Mouse (Mus musculus) lung, adult 18-20 months (tissue): ENCODE measurements at regions not wholly inside any gene's neighbourhood (a gene's known extent, or its start where the extent isn't known, plus 50 kb on each side); places are given as distances from the start of the nearest gene placed in this dataset.

Experiments used
- DNase-seq, 2 experiments: peaks; one replicate each; pipeline ENCODE4 v3.0.0; 2022; ENCODE audit warnings: mixed read lengths in 2 of 2

DNA sequence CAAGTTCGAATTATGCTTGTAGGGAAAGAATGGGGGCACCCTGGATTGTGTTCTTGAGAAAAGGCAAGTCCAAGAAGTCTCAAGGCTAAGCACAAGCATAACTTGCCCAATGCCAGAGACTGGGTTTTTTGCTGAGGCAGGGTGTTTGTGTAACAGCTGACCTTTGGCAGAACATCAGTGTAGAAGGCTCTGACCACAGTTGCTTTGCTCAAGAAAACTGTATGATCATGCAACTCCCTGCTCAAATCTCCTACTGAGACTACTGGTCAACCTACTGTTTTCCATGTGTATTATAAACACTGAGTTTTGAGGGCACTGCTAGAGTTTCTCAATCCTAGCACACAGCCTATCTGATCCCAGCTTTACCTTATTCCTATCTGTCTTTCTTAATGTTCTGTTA, 61.4 kb upstream of the Itga4 start:
- DNase-seq, result peak in 1 of 2 experiments; percentile 24

DNA sequence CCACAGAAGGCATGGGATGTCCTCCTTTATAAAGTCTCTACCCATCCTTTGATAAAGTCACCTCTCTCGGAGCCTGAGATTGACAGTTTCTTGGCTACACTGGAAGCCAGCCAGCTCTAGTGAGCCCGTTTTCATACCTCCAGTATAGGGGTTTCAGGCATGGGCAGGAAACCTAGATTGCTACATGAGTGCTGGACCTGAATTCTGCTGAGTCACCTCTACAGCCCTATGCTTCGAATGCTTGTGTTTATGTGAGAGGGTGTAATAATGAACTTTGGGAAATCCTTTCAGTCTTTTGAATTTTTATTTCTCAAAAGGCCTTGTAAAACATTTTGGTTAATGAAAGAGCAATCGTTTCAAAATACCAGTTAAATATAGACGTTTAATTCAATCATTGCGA, 53.5 kb upstream of the Itga4 start:
- DNase-seq, result no peak
